21 mouse cellular contexts compared by ENCODE assay signal in genomic region chr14:20985482-20985881, GRCm38 (mm10). TPM values are rescaled to one million over a fixed set of nuclear protein-coding genes. Genes with fewer than 3 reads are reported as not detected.
DNase-seq lines count a peak whose midpoint lies in the region; ATAC-seq and TF ChIP-seq lines count a peak whose summit lies in the region.
"Had no signal": no experiment of that assay in that cellular context is flagged by ENCODE, and none has a peak within 500 bp of the region (broad histone marks: within the 10 kb centered on the region; RNA-seq: fewer than 3 reads in every experiment).

No protein-coding gene starts in this region.

- peak; percentile 76 to 85 for DNase-seq in adrenal gland, adult (ENCODE audit: inconsistent age in 2 of 2, low spot score in 1 of 2)
- DNase-seq in adrenal gland, postnatal 25 days: no peak
- DNase-seq in kidney, adult 11 months: peak; percentile 18
- DNase-seq in lung, postnatal 0 days (ENCODE audit: low spot score): peak; percentile 24
- no peak for DNase-seq in lung, postnatal 4 days
- no peak for DNase-seq in frontal cortex, postnatal 14 days (ENCODE audit: low spot score in 2 of 2)
- DNase-seq in thymus, postnatal 36 days: no peak
- DNase-seq: cerebellum, adult 9-10 months; gastrocnemius, adult 2 months; heart, adult 18-20 months; heart, postnatal 36 days; liver, embryonic 13.5 days; lung, postnatal 10 days; midbrain, embryonic 14.5 days; thymus, postnatal 25 days had no signal

- peaks cover 15% of the 10 kb centered on the region; the same call in 1 of the 2 replicates for H3K36me3 ChIP-seq in kidney, embryonic 16.5 days (ENCODE audit: insufficient read depth, low read length)
- peaks cover 17% of the 10 kb centered on the region; the same call in 1 of the 2 replicates for H3K36me3 ChIP-seq in lung, postnatal 0 days (ENCODE audit: insufficient read depth, low read length)
- H3K36me3 ChIP-seq: embryonic facial prominence, embryonic 15.5 days; intestine, embryonic 15.5 days had no signal

- H3K4me2 ChIP-seq in kidney, embryonic 16.5 days (replicated peaks; ENCODE audit: low read depth, low read length): no peak overlapping the region
- no peak overlapping the region for H3K4me2 ChIP-seq in lung, postnatal 0 days (replicated peaks; ENCODE audit: low read depth, low read length)
- H3K4me2 ChIP-seq: embryonic facial prominence, embryonic 15.5 days; hindbrain, embryonic 14.5 days; intestine, embryonic 15.5 days; limb, embryonic 12.5 days; liver, embryonic 13.5 days; neural tube, embryonic 13.5 days had no signal

- no peaks in the 10 kb centered on the region for H3K27me3 ChIP-seq in kidney, embryonic 16.5 days (ENCODE audit: insufficient read depth, low read length)
- no peaks in the 10 kb centered on the region for H3K27me3 ChIP-seq in lung, postnatal 0 days (replicated peaks; ENCODE audit: insufficient read depth, low read length)
- H3K27me3 ChIP-seq: embryonic facial prominence, embryonic 15.5 days; intestine, embryonic 15.5 days; limb, embryonic 12.5 days; liver, embryonic 13.5 days; neural tube, embryonic 13.5 days had no signal

- H3K9me3 ChIP-seq in kidney, embryonic 16.5 days (ENCODE audit: low read length): no peaks in the 10 kb centered on the region
- H3K9me3 ChIP-seq in lung, postnatal 0 days (ENCODE audit: low read length): no peaks in the 10 kb centered on the region
- H3K9me3 ChIP-seq: embryonic facial prominence, embryonic 15.5 days; intestine, embryonic 15.5 days; limb, embryonic 12.5 days; liver, embryonic 13.5 days; neural tube, embryonic 13.5 days had no signal

- no peak for ATAC-seq in kidney, embryonic 16.5 days (ENCODE audit: low FRiP score, low TSS enrichment)
- ATAC-seq in lung, postnatal 0 days: peak; percentile 38; the same call in 1 of the 2 replicates
- ATAC-seq: intestine, embryonic 15.5 days had no signal

- H3K9ac ChIP-seq in kidney, embryonic 16.5 days (replicated peaks; ENCODE audit: low read length): no peak overlapping the region
- H3K9ac ChIP-seq in lung, postnatal 0 days (replicated peaks; ENCODE audit: low read depth): no peak overlapping the region
- H3K9ac ChIP-seq: embryonic facial prominence, embryonic 15.5 days; hindbrain, embryonic 14.5 days; intestine, embryonic 15.5 days; limb, embryonic 12.5 days; liver, embryonic 13.5 days; neural tube, embryonic 13.5 days had no signal

- TF ChIP-seq EP300 in lung, postnatal 0 days (IDR thresholded peaks at IDR 0.05): peak; percentile 87

- 42% methylated on average over 3 of the region's 3 CpGs for WGBS in kidney, embryonic 16.5 days
- WGBS in lung, postnatal 0 days: 42% methylated on average over 3 of the region's 3 CpGs

- no peak overlapping the region for H3K27ac ChIP-seq in kidney, embryonic 16.5 days (ENCODE audit: low read length)
- no peak overlapping the region for H3K27ac ChIP-seq in lung, postnatal 0 days (ENCODE audit: low read length)
- H3K27ac ChIP-seq: embryonic facial prominence, embryonic 15.5 days; gastrocnemius, adult 2 months; hindbrain, embryonic 14.5 days; intestine, embryonic 15.5 days; limb, embryonic 12.5 days; liver, embryonic 13.5 days; neural tube, embryonic 13.5 days had no signal

- TF ChIP-seq CTCF in lung, postnatal 0 days (IDR thresholded peaks at IDR 0.05): no peak

- H3K4me1 ChIP-seq in kidney, embryonic 16.5 days (ENCODE audit: insufficient read depth, low read length): peaks cover 3% of the 10 kb centered on the region; the same call in 1 of the 2 replicates
- H3K4me1 ChIP-seq in lung, postnatal 0 days (ENCODE audit: insufficient read depth, low read depth, low read length): no peaks in the 10 kb centered on the region
- H3K4me1 ChIP-seq: embryonic facial prominence, embryonic 15.5 days; intestine, embryonic 15.5 days; neural tube, embryonic 13.5 days had no signal

- no peak overlapping the region for H3K4me3 ChIP-seq in kidney, embryonic 16.5 days (ENCODE audit: low read length)
- H3K4me3 ChIP-seq in lung, postnatal 0 days (ENCODE audit: low read depth, low read length): no peak overlapping the region
- H3K4me3 ChIP-seq: embryonic facial prominence, embryonic 15.5 days; gastrocnemius, adult 2 months; intestine, embryonic 15.5 days; limb, embryonic 12.5 days; liver, embryonic 13.5 days; neural tube, embryonic 13.5 days had no signal

RNA-seq across cellular contexts. Expression of gene Vcl, which starts 56.3 kb away (rescaled TPM):
- 91.6 and 100 TPM in 2 replicates for total RNA-seq in adrenal gland, postnatal 25 days (2021)
- 54.9 and 57.7 TPM in 2 replicates for polyA plus RNA-seq in kidney, embryonic 16.5 days (2015; fragmentation: Nextera tagmentation; extraction: Ambion mirVana)
- polyA plus RNA-seq in lung, postnatal 0 days (2015; fragmentation: Nextera tagmentation; extraction: Ambion mirVana): 42.8 and 60.1 TPM in 2 replicates

Comparison
In these comparisons a context has a peak if more than half of its experiments do, and no peak if none do; other contexts are left out.
1. DNase-seq: peak in adrenal gland, adult (2 of 2), kidney, adult 11 months (single experiment) and lung, postnatal 0 days (single experiment); none in adrenal gland, postnatal 25 days (single experiment), lung, postnatal 4 days (0 of 2), frontal cortex, postnatal 14 days (0 of 2) and thymus, postnatal 36 days (0 of 2).